Mouse (Mus musculus) lung, embryonic 16.5 days (tissue): ENCODE measurements around the gene Tpcn1. TPM values are rescaled to one million over a fixed set of nuclear protein-coding genes. Genes with fewer than 3 reads are reported as not detected.

Experiments
- ATAC-seq: fragments of 200-750 bp; cut with Nextera tagmentation; 2 replicates; pipeline ENCODE4 v1.8.0; 2017; ENCODE audit warnings: low read depth, mild to moderate bottlenecking, moderate library complexity
- H3K27ac ChIP-seq: fragments of 300-500 bp; sonication (generic); 2 replicates; pipeline ENCODE4 v1.5.1; 2014; ENCODE audit warnings: mild to moderate bottlenecking, control low read depth, low read length
- H3K27me3 ChIP-seq: fragments of 300-500 bp; sonication (generic); 2 replicates; pipeline ENCODE4 v1.6.1; 2014; ENCODE audit warnings: low read depth, low read length, mixed read lengths; ENCODE audit not compliant: control insufficient read depth, insufficient read depth
- H3K36me3 ChIP-seq: fragments of 300-500 bp; sonication (generic); 2 replicates; pipeline ENCODE4 v1.6.1; 2014; ENCODE audit warnings: low read length; ENCODE audit not compliant: control insufficient read depth, insufficient read depth
- H3K4me1 ChIP-seq: fragments of 300-500 bp; sonication (generic); replicated peaks from 2 replicates; pipeline ENCODE4 v1.6.1; 2014; ENCODE audit warnings: low read length, mixed read lengths; ENCODE audit not compliant: control insufficient read depth, insufficient read depth
- H3K4me2 ChIP-seq: fragments of 300-500 bp; sonication (generic); 2 replicates; pipeline ENCODE4 v1.6.1; 2014; ENCODE audit warnings: low read depth, low read length, control low read depth
- H3K4me3 ChIP-seq: fragments of 300-500 bp; sonication (generic); 2 replicates; pipeline ENCODE4 v1.5.1; 2014; ENCODE audit warnings: mild to moderate bottlenecking, low read length, control low read depth
- H3K9ac ChIP-seq: fragments of 300-500 bp; sonication (generic); 2 replicates; pipeline ENCODE4 v1.6.1; 2014; ENCODE audit warnings: low read length, control low read depth
- H3K9me3 ChIP-seq: fragments of 300-500 bp; sonication (generic); 2 replicates; pipeline ENCODE4 v1.6.1; 2016; ENCODE audit warnings: low read length; ENCODE audit not compliant: control insufficient read depth
- WGBS: fragments of 180-500 bp; shearing (Covaris S2); extraction: QIAGEN DNeasy Blood & Tissue Kit; methylation state at CpG from one replicate; pipeline ENCODE4 v1.1.7; 2014; 5-methylcytosine and 5-hydroxymethylcytosine counted together
- polyA plus RNA-seq: library from polyadenylated mRNA; unstranded; fragments of >200 nt; fragmentation: Nextera tagmentation; extraction: Ambion mirVana; gene quantifications from 2 replicates; pipeline ENCODE4 v1.2.1, GENCODE M21; 2015

Gene Tpcn1
- polyA plus RNA-seq, 1 experiment from 2014 or later, result 18.0 TPM

DNA sequence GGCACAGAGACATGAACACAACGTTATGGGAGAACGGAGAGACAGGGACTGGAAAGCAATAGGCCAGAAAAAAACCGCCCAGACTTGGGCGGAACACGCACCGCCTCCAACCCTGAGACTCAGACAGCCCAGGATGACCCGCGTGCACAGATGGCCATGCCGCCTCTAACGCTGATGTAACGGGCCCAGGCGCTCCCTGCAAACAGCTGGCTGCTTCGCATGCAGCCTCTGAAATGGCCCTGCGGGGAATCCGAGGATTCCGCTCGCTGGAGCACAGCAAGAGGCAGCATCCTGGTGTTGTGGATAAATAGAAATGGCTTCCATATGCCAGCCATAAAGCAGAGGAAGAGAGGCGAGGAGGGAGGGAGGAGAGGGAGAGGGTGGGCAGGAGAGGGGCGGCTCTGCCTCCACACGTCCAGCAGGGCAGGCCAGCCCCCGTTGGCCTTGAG lies 21.2 kb downstream of the Tpcn1 start:
- H3K4me2 ChIP-seq, result no peak overlapping the region
- 33% methylated on average over 21 of the region's 21 CpGs for WGBS
- ATAC-seq, result peak; percentile 50

DNA sequence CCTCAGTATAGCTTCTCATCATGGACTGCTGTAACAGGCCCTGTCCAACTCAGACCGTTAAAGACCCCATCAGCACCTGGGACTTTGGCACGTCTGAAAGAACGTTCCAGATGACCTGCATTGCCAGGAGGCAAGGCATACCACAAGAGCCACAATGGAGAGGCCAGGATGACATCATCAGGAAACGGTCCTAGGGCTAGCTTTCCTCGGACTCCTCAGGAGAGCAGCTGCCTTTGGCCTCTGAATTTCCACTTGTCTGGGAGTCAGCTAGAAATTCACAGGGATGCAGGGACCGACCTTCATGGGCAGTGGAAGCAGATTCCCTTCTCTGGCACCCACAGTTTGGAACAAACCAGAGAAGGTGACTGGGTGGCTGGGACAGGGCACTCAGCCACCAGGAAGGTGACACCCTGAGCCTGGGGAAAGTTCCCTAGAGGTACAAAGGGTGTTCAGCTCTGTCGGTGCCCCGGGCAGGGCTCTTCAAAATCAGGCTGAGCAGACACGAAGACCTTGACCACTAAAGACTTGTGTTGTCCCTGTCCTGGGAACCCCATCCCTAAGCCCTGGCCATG lies 21.7 kb downstream of the Tpcn1 start:
- peak overlapping the region; percentile 26 for H3K27ac ChIP-seq
- no peak overlapping the region for H3K4me2 ChIP-seq
- peaks cover 75% of the 10 kb centered on the region for H3K4me1 ChIP-seq
- ATAC-seq, result no peak
- no peaks in the 10 kb centered on the region for H3K36me3 ChIP-seq
- 44% methylated on average over 9 of the region's 9 CpGs for WGBS
- no peak overlapping the region for H3K9ac ChIP-seq
- no peaks in the 10 kb centered on the region for H3K9me3 ChIP-seq
- H3K27me3 ChIP-seq, result no peaks in the 10 kb centered on the region
- H3K4me3 ChIP-seq, result no peak overlapping the region

More for the DNA sequence above, 21.2 kb downstream of the Tpcn1 start:
- Histone ChIP-seq H3K9me3 (no peaks in the 10 kb centered on the region), H3K27me3 (no peaks in the 10 kb centered on the region), H3K4me1 (peaks cover 77% of the 10 kb centered on the region), H3K27ac (peak overlapping the region; percentile 39), H3K9ac (0 out of 2 replicates have a peak overlapping the region, but pooled peaks have one; percentile 11), H3K4me3 (no peak overlapping the region), H3K36me3 (no peaks in the 10 kb centered on the region)

DNA sequence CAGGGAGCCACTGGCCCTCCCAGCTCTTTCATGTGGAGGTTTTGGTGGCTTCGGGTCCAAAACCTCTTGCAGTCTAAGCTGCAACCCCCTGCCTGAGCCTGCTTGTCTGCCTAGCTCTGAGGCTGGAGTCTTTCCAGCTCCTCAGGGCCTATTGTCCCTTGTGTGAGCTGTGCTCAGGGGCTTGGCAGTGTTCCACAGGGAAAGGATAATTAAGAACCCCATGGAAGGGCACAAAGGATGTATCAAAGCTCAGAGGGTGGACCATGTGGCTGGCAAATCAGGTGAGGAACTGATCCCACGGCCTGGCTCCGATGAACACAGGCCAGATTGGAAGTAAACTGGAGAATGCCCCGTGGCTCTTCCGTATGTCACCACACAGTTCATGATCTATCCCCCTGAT lies 22.4 kb downstream of the Tpcn1 start:
- Histone ChIP-seq H3K27ac (peak overlapping the region; percentile 45; the same call in 1 of the 2 replicates), H3K9me3 (no peaks in the 10 kb centered on the region), H3K9ac (peak overlapping the region; percentile 5; the same call in 1 of the 2 replicates), H3K4me1 (peaks cover 70% of the 10 kb centered on the region), H3K4me3 (no peak overlapping the region), H3K36me3 (no peaks in the 10 kb centered on the region), H3K4me2 (no peak overlapping the region), H3K27me3 (no peaks in the 10 kb centered on the region)
- ATAC-seq, result no peak
- WGBS, result 53% methylated on average over 5 of the region's 5 CpGs

DNA sequence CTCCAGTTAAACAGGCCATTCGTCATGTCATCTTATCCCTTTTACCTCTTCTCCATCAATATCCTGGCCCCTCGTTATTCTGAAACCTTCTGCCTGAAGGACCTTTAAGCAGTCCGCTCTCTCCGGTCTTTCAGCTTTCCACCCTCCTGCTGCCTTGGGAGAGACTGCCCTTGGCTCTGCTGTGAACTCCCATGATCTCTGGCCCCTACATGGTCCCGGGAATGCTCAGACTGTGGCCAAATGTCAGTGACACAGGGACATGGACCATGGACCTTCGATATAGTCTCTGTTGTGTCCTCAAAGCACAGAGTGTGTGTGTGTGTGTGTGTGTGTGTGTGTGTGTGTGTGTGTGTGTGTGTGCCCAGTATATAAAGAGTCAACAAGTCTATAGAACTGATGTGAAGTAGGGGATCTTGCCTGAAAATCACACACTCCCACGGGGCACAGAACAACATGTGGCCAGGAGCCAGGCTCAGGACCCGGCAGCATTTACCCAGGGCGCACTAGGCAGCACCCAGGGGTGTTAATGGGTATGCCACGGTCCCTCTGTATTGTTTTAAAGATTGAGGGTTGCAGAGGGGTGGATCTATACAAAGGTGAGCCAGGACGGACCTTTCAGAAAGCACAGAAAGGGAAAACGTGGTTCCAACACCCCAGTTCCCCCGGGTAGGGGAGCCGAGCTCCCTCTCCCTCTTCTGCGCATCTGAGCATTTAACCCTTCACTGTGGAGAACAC lies 23.1 kb downstream of the Tpcn1 start:
- Histone ChIP-seq H3K4me3 (no peak overlapping the region), H3K27ac (peak overlapping the region; percentile 45; the same call in 1 of the 2 replicates), H3K9ac (peak overlapping the region; percentile 5; the same call in 1 of the 2 replicates), H3K36me3 (no peaks in the 10 kb centered on the region), H3K4me2 (no peak overlapping the region), H3K4me1 (peaks cover 70% of the 10 kb centered on the region), H3K9me3 (no peaks in the 10 kb centered on the region), H3K27me3 (no peaks in the 10 kb centered on the region)
- ATAC-seq, result no peak
- 41% methylated on average over 15 of the region's 15 CpGs for WGBS

DNA sequence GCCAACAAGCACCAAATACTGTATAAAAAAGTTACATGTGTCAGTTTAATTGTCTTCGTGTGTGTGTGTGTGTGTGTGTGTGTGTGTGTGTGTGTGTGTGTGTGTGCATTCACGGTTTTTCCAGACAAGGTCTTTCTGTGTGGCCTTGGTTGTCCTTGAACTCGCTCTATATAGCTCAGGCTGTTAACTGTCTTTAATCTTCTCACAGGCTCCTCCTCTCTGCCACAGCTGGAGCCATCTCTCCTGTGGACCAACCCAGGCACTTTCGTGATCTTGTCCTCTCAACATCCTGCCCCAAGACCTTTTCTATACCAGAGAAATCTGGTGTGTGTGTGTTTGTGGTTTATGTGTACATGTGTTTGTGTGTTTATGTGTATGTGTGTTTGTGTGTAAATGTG lies 24.6 kb downstream of the Tpcn1 start:
- no peak overlapping the region; the same call in 1 of the 2 replicates for H3K9ac ChIP-seq
- H3K36me3 ChIP-seq, result no peaks in the 10 kb centered on the region
- H3K9me3 ChIP-seq, result no peaks in the 10 kb centered on the region
- ATAC-seq, result no peak
- peak overlapping the region; percentile 92 for H3K27ac ChIP-seq
- H3K4me1 ChIP-seq, result peaks cover 69% of the 10 kb centered on the region
- WGBS, result 31% methylated on average over 4 of the region's 4 CpGs
- no peaks in the 10 kb centered on the region for H3K27me3 ChIP-seq
- H3K4me2 ChIP-seq, result no peak overlapping the region
- no peak overlapping the region for H3K4me3 ChIP-seq

- WGBS, result 23% methylated on average over 28 of the region's 28 CpGs
- H3K9me3 ChIP-seq, result no peaks in the 10 kb centered on the region
- 0 out of 2 replicates have a peak overlapping the region, but pooled peaks have one; percentile 5 for H3K4me2 ChIP-seq
- H3K36me3 ChIP-seq, result no peaks in the 10 kb centered on the region
- peak overlapping the region; percentile 48 for H3K9ac ChIP-seq
- H3K4me3 ChIP-seq, result no peak overlapping the region
- peaks cover 64% of the 10 kb centered on the region for H3K4me1 ChIP-seq
- H3K27me3 ChIP-seq, result no peaks in the 10 kb centered on the region
- peak; percentile 73 for ATAC-seq
- H3K27ac ChIP-seq, result peak overlapping the region; percentile 92
Observed at GRCm38 (mm10) chr5:120562956-120563913, 25.2 kb downstream of the Tpcn1 start.

GRCm38 (mm10) chr5:120560616-120561311 lies 27.7 kb downstream of the Tpcn1 start:
- Histone ChIP-seq H3K9ac (peak overlapping the region; percentile 17; the same call in 1 of the 2 replicates), H3K36me3 (peaks cover 5% of the 10 kb centered on the region), H3K9me3 (no peaks in the 10 kb centered on the region), H3K4me3 (peak overlapping the region; percentile 23; the same call in 1 of the 2 replicates), H3K27ac (peak overlapping the region; percentile 69), H3K27me3 (no peaks in the 10 kb centered on the region), H3K4me2 (peak overlapping the region; percentile 42), H3K4me1 (peaks cover 39% of the 10 kb centered on the region)
- ATAC-seq, result peak; percentile 55
- WGBS, result 9% methylated on average over 16 of the region's 16 CpGs

- H3K27me3 ChIP-seq, result no peaks in the 10 kb centered on the region
- 45% methylated on average over 9 of the region's 9 CpGs for WGBS
- H3K27ac ChIP-seq, result peak overlapping the region; percentile 57
- H3K4me3 ChIP-seq, result 0 out of 2 replicates have a peak overlapping the region, but pooled peaks have one; percentile 5
- H3K9me3 ChIP-seq, result no peaks in the 10 kb centered on the region
- ATAC-seq, result no peak
- peaks cover 6% of the 10 kb centered on the region for H3K36me3 ChIP-seq
- peaks cover 34% of the 10 kb centered on the region for H3K4me1 ChIP-seq
- peak overlapping the region; percentile 2; the same call in 1 of the 2 replicates for H3K4me2 ChIP-seq
- H3K9ac ChIP-seq, result peak overlapping the region; percentile 32; the same call in 1 of the 2 replicates
Observed at GRCm38 (mm10) chr5:120560129-120560615, 28.3 kb downstream of the Tpcn1 start.
